In genomic region chr5:149379861-149380260, GRCm38 (mm10) we compare ENCODE assay signal across 14 mouse cellular contexts. TPM values are rescaled to one million over a fixed set of nuclear protein-coding genes. Genes with fewer than 3 reads are reported as not detected.
DNase-seq lines count a peak whose midpoint lies in the region; ATAC-seq lines count a peak whose summit lies in the region.
"Had no signal": no experiment of that assay in that cellular context is flagged by ENCODE, and none has a peak within 500 bp of the region (broad histone marks: within the 10 kb centered on the region; RNA-seq: fewer than 3 reads in every experiment).

No protein-coding gene starts in this region.

- peak; percentile 33 for ATAC-seq in hindbrain, embryonic 13.5 days (ENCODE audit: low FRiP score)
- ATAC-seq in midbrain, embryonic 16.5 days, result peak; percentile 24
- ATAC-seq: CD4-positive, CD25-positive, alpha-beta regulatory T cell, adult 4 months had no signal

- no peaks in the 10 kb centered on the region for H3K36me3 ChIP-seq in forebrain, embryonic 10.5 days (replicated peaks)
- H3K36me3 ChIP-seq in hindbrain, embryonic 13.5 days, result no peaks in the 10 kb centered on the region
- no peaks in the 10 kb centered on the region for H3K36me3 ChIP-seq in midbrain, embryonic 16.5 days (ENCODE audit: control insufficient read depth, insufficient read depth, low read length)
- H3K36me3 ChIP-seq: embryonic facial prominence, embryonic 13.5 days; heart, embryonic 10.5 days; lung, embryonic 15.5 days had no signal

- H3K4me3 ChIP-seq in brown adipose tissue, adult 24 weeks (ENCODE audit: insufficient read depth, low read depth, low read length), result no peak overlapping the region
- peak overlapping the region; percentile 14 for H3K4me3 ChIP-seq in forebrain, embryonic 10.5 days
- no peak overlapping the region for H3K4me3 ChIP-seq in hindbrain, embryonic 13.5 days
- H3K4me3 ChIP-seq in midbrain, embryonic 16.5 days (ENCODE audit: low read depth, low read length), result no peak overlapping the region
- H3K4me3 ChIP-seq: embryonic facial prominence, embryonic 13.5 days; heart, embryonic 10.5 days; lung, embryonic 15.5 days; megakaryocyte, embryonic 14.5 days had no signal

- DNase-seq in forebrain, embryonic 10.5 days (ENCODE audit: extremely low spot score, low spot score), result no peak
- DNase-seq in gastrocnemius, adult 18-20 months (ENCODE audit: low spot score), result no peak
- DNase-seq in heart, adult 18-20 months, result no peak
- DNase-seq in cerebellum, adult 9-11 months, result no peak
- DNase-seq: thymus, postnatal 25 days had no signal

- peaks cover 9% of the 10 kb centered on the region; the same call in 1 of the 2 replicates for H3K27me3 ChIP-seq in forebrain, embryonic 10.5 days (ENCODE audit: poor library complexity, severe bottlenecking)
- H3K27me3 ChIP-seq in hindbrain, embryonic 13.5 days, result no peaks in the 10 kb centered on the region
- H3K27me3 ChIP-seq in midbrain, embryonic 16.5 days (ENCODE audit: control insufficient read depth, insufficient read depth, low read depth, low read length), result no peaks in the 10 kb centered on the region
- H3K27me3 ChIP-seq: embryonic facial prominence, embryonic 13.5 days; lung, embryonic 15.5 days; megakaryocyte, embryonic 14.5 days had no signal

- H3K9ac ChIP-seq in hindbrain, embryonic 13.5 days, result no peak overlapping the region
- H3K9ac ChIP-seq in midbrain, embryonic 16.5 days (ENCODE audit: low read depth, low read length), result 0 out of 2 replicates have a peak overlapping the region, but pooled peaks have one; percentile 32
- H3K9ac ChIP-seq: embryonic facial prominence, embryonic 13.5 days; lung, embryonic 15.5 days had no signal

- peaks cover 7% of the 10 kb centered on the region; the same call in 1 of the 2 replicates for H3K9me3 ChIP-seq in forebrain, embryonic 10.5 days
- no peaks in the 10 kb centered on the region for H3K9me3 ChIP-seq in hindbrain, embryonic 13.5 days
- no peaks in the 10 kb centered on the region for H3K9me3 ChIP-seq in midbrain, embryonic 16.5 days (replicated peaks; ENCODE audit: control insufficient read depth, low read length, poor library complexity, severe bottlenecking)
- H3K9me3 ChIP-seq: embryonic facial prominence, embryonic 13.5 days; heart, embryonic 10.5 days; lung, embryonic 15.5 days; megakaryocyte, embryonic 14.5 days had no signal

- H3K4me1 ChIP-seq in brown adipose tissue, adult 24 weeks (ENCODE audit: control insufficient read depth, insufficient read depth, insufficient read length, low read length), result peaks cover 18% of the 10 kb centered on the region
- peaks cover 72% of the 10 kb centered on the region for H3K4me1 ChIP-seq in forebrain, embryonic 10.5 days
- H3K4me1 ChIP-seq in hindbrain, embryonic 13.5 days (replicated peaks), result peaks cover 48% of the 10 kb centered on the region
- peaks cover 39% of the 10 kb centered on the region for H3K4me1 ChIP-seq in midbrain, embryonic 16.5 days (ENCODE audit: control insufficient read depth, insufficient read depth, low read length)

- 90% methylated on average over 8 of the region's 8 CpGs for WGBS in forebrain, embryonic 10.5 days
- 54% methylated on average over 8 of the region's 8 CpGs for WGBS in hindbrain, embryonic 13.5 days
- 59% methylated on average over 8 of the region's 8 CpGs for WGBS in midbrain, embryonic 16.5 days

- no peak overlapping the region for H3K4me2 ChIP-seq in hindbrain, embryonic 13.5 days
- H3K4me2 ChIP-seq in midbrain, embryonic 16.5 days (ENCODE audit: low read length), result peak overlapping the region; percentile 11; the same call in 1 of the 2 replicates
- H3K4me2 ChIP-seq: embryonic facial prominence, embryonic 13.5 days; lung, embryonic 15.5 days had no signal

- 0 out of 2 replicates have a peak overlapping the region, but pooled peaks have one; percentile 6 for H3K27ac ChIP-seq in brown adipose tissue, adult 24 weeks (replicated peaks; ENCODE audit: low read depth, low read length)
- H3K27ac ChIP-seq in forebrain, embryonic 10.5 days, result peak overlapping the region; percentile 89
- peak overlapping the region; percentile 83 for H3K27ac ChIP-seq in hindbrain, embryonic 13.5 days
- H3K27ac ChIP-seq in midbrain, embryonic 16.5 days (ENCODE audit: low read length), result peak overlapping the region; percentile 87
- H3K27ac ChIP-seq: embryonic facial prominence, embryonic 13.5 days; lung, embryonic 15.5 days had no signal

RNA-seq across cellular contexts. Expression of gene Medag, which starts 31.7 kb away (rescaled TPM):
- polyA plus RNA-seq in brown adipose tissue, adult 24 weeks (2012; ENCODE audit: insufficient read depth, insufficient read length, missing spikeins), result 6.2 and 12.4 TPM in 2 replicates
- 0.47 and 0.60 TPM in 2 replicates for polyA plus RNA-seq in forebrain, embryonic 10.5 days (2016; fragmentation: Nextera tagmentation; extraction: Ambion mirVana)
- polyA plus RNA-seq in hindbrain, embryonic 13.5 days (2015; fragmentation: Nextera tagmentation; extraction: Ambion mirVana), result 2.1 and 2.5 TPM in 2 replicates
- 2.0 and 2.8 TPM in 2 replicates for polyA plus RNA-seq in midbrain, embryonic 16.5 days (2015; fragmentation: Nextera tagmentation; extraction: Ambion mirVana)
- total RNA-seq in gastrocnemius, adult 18-20 months (2021), result 10 to 100 TPM in 1 of 2 experiments, 1 to 10 TPM in 1; 9.5 to 15.6 TPM
- total RNA-seq in heart, adult 18-20 months (2021), result 10 to 100 TPM in 1 of 2 experiments, 1 to 10 TPM in 1; 8.8 to 10.5 TPM

RNA-seq across cellular contexts. Expression of gene Tex26, which starts 59.6 kb away (rescaled TPM):
- polyA plus RNA-seq in brown adipose tissue, adult 24 weeks (2012; ENCODE audit: insufficient read depth, insufficient read length, missing spikeins), result not detected in 2 replicates
- polyA plus RNA-seq in forebrain, embryonic 10.5 days (2016; fragmentation: Nextera tagmentation; extraction: Ambion mirVana), result 1.5 and 2.2 TPM in 2 replicates
- polyA plus RNA-seq in hindbrain, embryonic 13.5 days (2015; fragmentation: Nextera tagmentation; extraction: Ambion mirVana), result 0.93 and 1.5 TPM in 2 replicates
- polyA plus RNA-seq in midbrain, embryonic 16.5 days (2015; fragmentation: Nextera tagmentation; extraction: Ambion mirVana), result 1.6 and 2.0 TPM in 2 replicates
- not detected for total RNA-seq in gastrocnemius, adult 18-20 months (2021)
- total RNA-seq in heart, adult 18-20 months (2021), result not detected
- total RNA-seq: hematopoietic stem cell, adult 5-6 weeks had no signal
- polyA plus RNA-seq: CD4-positive, CD25-positive, alpha-beta regulatory T cell, adult 4 months had no signal

Comparison
In these comparisons a context has a peak if more than half of its experiments do, and no peak if none do; other contexts are left out.
1. H3K27ac ChIP-seq: peak in every context shown above with its lines; median percentile 89 in forebrain, embryonic 10.5 days; 87 in midbrain, embryonic 16.5 days; 83 in hindbrain, embryonic 13.5 days; 6 in brown adipose tissue, adult 24 weeks.